Mouse (Mus musculus) spleen, postnatal 36 days (tissue): ENCODE measurements around the gene Olfr267.

ENCODE experiments used
- DNase-seq, 2 experiments: peaks; one replicate each; pipeline ENCODE4 v3.0.0; 2022; ENCODE audit warnings: low spot score in 2 of 2, mixed read lengths in 1 of 2

Olfr267 gene

GRCm38 (mm10) chr4:58787616-58788015 is at the start of gene Olfr267:
Gene Olfr267 (minus strand): TSS chr4:58787716.
- DNase-seq = no peak

GRCm38 (mm10) chr4:58832908-58833307 is 45.4 kb upstream of the Olfr267 start:
- DNase-seq = no peak

GRCm38 (mm10) chr4:58825921-58826320 is 38.4 kb upstream of the Olfr267 start:
- DNase-seq = no peak

- DNase-seq = no peak
Observed at GRCm38 (mm10) chr4:58786659-58787058, 857 bp downstream of the Olfr267 start.

- DNase-seq = no peak
Observed at GRCm38 (mm10) chr4:58763417-58763816, 24.1 kb downstream of the Olfr267 start.

GRCm38 (mm10) chr4:58749510-58749909 is 38.0 kb downstream of the Olfr267 start:
- DNase-seq = no peak

- no peak for DNase-seq
Observed at GRCm38 (mm10) chr4:58749101-58749500, 38.4 kb downstream of the Olfr267 start.

- DNase-seq = no peak
Observed at GRCm38 (mm10) chr4:58745583-58746222, 41.8 kb downstream of the Olfr267 start.

- no peak for DNase-seq
Observed at GRCm38 (mm10) chr4:58736867-58737633, 50.5 kb downstream of the Olfr267 start.
